Mouse (Mus musculus) testis, postnatal 14 days (tissue): ENCODE measurements around the gene Olfr920.
A peak's percentile ranks its signal among the peaks of the same experiment; 100 is the strongest.

Experiments
- DNase-seq: peaks from one replicate; pipeline ENCODE4 v3.0.0; 2021; ENCODE audit warnings: low spot score

Gene Olfr920

GRCm38 (mm10) chr9:38751999-38752398 is at the start of gene Olfr920:
TSS of gene Olfr920 (plus strand) at chr9:38752299.
- DNase-seq, result no peak

- peak; percentile 31 for DNase-seq
Measured at GRCm38 (mm10) chr9:38718102-38718501, 34.0 kb upstream of the Olfr920 start, which contains the start of gene Vwa5a. TSS of gene Vwa5a (plus strand) at chr9:38718268.

GRCm38 (mm10) chr9:38718927-38719441 is 33.1 kb upstream of the Olfr920 start:
- no peak for DNase-seq

- DNase-seq, result no peak
Measured at GRCm38 (mm10) chr9:38724044-38724443, 28.1 kb upstream of the Olfr920 start.

GRCm38 (mm10) chr9:38728218-38728617 is 23.9 kb upstream of the Olfr920 start:
- no peak for DNase-seq

- no peak for DNase-seq
Measured at GRCm38 (mm10) chr9:38741408-38741807, 10.7 kb upstream of the Olfr920 start.

- DNase-seq, result no peak
Measured at GRCm38 (mm10) chr9:38744619-38745315, 7.3 kb upstream of the Olfr920 start.

- DNase-seq, result no peak
Measured at GRCm38 (mm10) chr9:38772768-38773167, 20.7 kb downstream of the Olfr920 start, which contains the start of gene Olfr921. TSS of gene Olfr921 (plus strand) at chr9:38773068.

- no peak for DNase-seq
Measured at GRCm38 (mm10) chr9:38792689-38793088, 40.6 kb downstream of the Olfr920 start.

- no peak for DNase-seq
Measured at GRCm38 (mm10) chr9:38805696-38806095, 53.6 kb downstream of the Olfr920 start.
